Mouse (Mus musculus): ENCODE data around the gene Glis2. TPM values are rescaled to one million over a fixed set of nuclear protein-coding genes. Genes with fewer than 3 reads are reported as not detected.
"Not testable (repeated sequence)": the region's sequence is repeated elsewhere in the genome, so short reads cannot be mapped to it uniquely, and the experiment has no call there.

Gene Glis2
- polyA plus RNA-seq, 1 experiment, result 29.6 TPM

- Histone ChIP-seq H3K4me2 (ENCODE audit: low read depth) (no peak overlapping the region), H3K4me3 (no peak overlapping the region), H3K79me2 (ENCODE audit: control insufficient read depth, insufficient read depth) (no peaks in the 10 kb centered on the region), H3ac (ENCODE audit: control insufficient read depth, insufficient read length) (no peak overlapping the region), H3K36me3 (ENCODE audit: control insufficient read depth, insufficient read depth) (no peaks in the 10 kb centered on the region), H3K27me3 (ENCODE audit: control insufficient read depth, insufficient read depth, insufficient read length) (no peaks in the 10 kb centered on the region)
- no peak for TF ChIP-seq REST (IDR thresholded peaks at IDR 0.05; ENCODE audit: insufficient read depth, insufficient read length)
- TF ChIP-seq MAX (IDR thresholded peaks at IDR 0.05; ENCODE audit: low read depth), result no peak
- TF ChIP-seq CEBPB (IDR thresholded peaks at IDR 0.05; ENCODE audit: insufficient read depth, poor library complexity, severe bottlenecking), result no peak
- TF ChIP-seq TCF12 (IDR thresholded peaks at IDR 0.05; ENCODE audit: insufficient read depth, poor library complexity, severe bottlenecking), result no peak
- TF ChIP-seq USF1 (IDR thresholded peaks at IDR 0.05; ENCODE audit: low read depth), result no peak
- TF ChIP-seq POLR2AphosphoS2 (IDR thresholded peaks at IDR 0.05; ENCODE audit: insufficient read length, low read depth), result no peak
- TF ChIP-seq TCF3 (IDR thresholded peaks at IDR 0.05; ENCODE audit: insufficient read length, low read depth), result no peak
- no peak for TF ChIP-seq MYOD1 (IDR thresholded peaks at IDR 0.05; ENCODE audit: control insufficient read depth in 1 of 3, insufficient read length in 2 of 3, low read depth in 2 of 3)
- TF ChIP-seq MYOG (IDR thresholded peaks at IDR 0.05; ENCODE audit: control insufficient read depth in 1 of 3, insufficient read depth in 1 of 3, insufficient read length in 2 of 3, low read depth in 2 of 3), result no peak
- no peak for TF ChIP-seq POLR2A (IDR thresholded peaks at IDR 0.05; ENCODE audit: insufficient read length, low read depth)
- no peak for TF ChIP-seq E2F4 (IDR thresholded peaks at IDR 0.05; ENCODE audit: insufficient read depth)
- no peak for TF ChIP-seq SRF (IDR thresholded peaks at IDR 0.05; ENCODE audit: control insufficient read depth, insufficient read length, low read depth)
Measured at GRCm38 (mm10) chr16:4576038-4576437, 18.5 kb upstream of the Glis2 start.

DNA sequence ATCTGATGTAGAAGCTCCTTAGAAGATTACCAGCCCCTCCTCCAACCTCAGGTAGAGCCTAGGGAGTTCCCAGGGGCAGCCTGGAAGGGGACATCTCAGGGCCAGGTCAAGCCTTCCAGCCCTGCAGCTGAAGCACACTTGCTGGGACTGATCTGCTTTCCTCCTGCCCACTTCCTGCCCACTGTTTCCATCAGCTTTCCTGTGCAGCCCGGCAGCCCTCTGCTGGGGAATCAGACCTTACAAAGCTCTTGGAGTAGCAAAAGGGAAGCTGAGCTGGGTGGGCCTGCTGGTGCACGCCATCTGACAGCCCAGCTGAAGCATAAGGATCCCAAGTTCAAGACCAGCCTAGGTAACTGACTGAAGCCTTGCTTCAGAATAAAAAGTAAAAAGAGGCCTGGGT is 17.6 kb upstream of the Glis2 start:
- no peak for TF ChIP-seq MYOG (IDR thresholded peaks at IDR 0.05; ENCODE audit: control insufficient read depth in 1 of 3, insufficient read depth in 1 of 3, insufficient read length in 2 of 3, low read depth in 2 of 3)
- no peak for TF ChIP-seq E2F4 (IDR thresholded peaks at IDR 0.05; ENCODE audit: insufficient read depth)
- no peak for TF ChIP-seq CEBPB (IDR thresholded peaks at IDR 0.05; ENCODE audit: insufficient read depth, poor library complexity, severe bottlenecking)
- TF ChIP-seq SRF (IDR thresholded peaks at IDR 0.05; ENCODE audit: control insufficient read depth, insufficient read length, low read depth), result no peak
- TF ChIP-seq POLR2AphosphoS2 (IDR thresholded peaks at IDR 0.05; ENCODE audit: insufficient read length, low read depth), result no peak
- TF ChIP-seq MYOD1 (IDR thresholded peaks at IDR 0.05; ENCODE audit: control insufficient read depth in 1 of 3, insufficient read length in 2 of 3, low read depth in 2 of 3), result no peak
- TF ChIP-seq TCF3 (IDR thresholded peaks at IDR 0.05; ENCODE audit: insufficient read length, low read depth), result no peak
- TF ChIP-seq MAX (IDR thresholded peaks at IDR 0.05; ENCODE audit: low read depth), result no peak
- TF ChIP-seq POLR2A (IDR thresholded peaks at IDR 0.05; ENCODE audit: insufficient read length, low read depth), result no peak
- no peak for TF ChIP-seq TCF12 (IDR thresholded peaks at IDR 0.05; ENCODE audit: insufficient read depth, poor library complexity, severe bottlenecking)
- no peak for TF ChIP-seq USF1 (IDR thresholded peaks at IDR 0.05; ENCODE audit: low read depth)
- TF ChIP-seq REST (IDR thresholded peaks at IDR 0.05; ENCODE audit: insufficient read depth, insufficient read length), result no peak
- Histone ChIP-seq H3K27me3 (ENCODE audit: control insufficient read depth, insufficient read depth, insufficient read length) (no peaks in the 10 kb centered on the region), H3K4me2 (ENCODE audit: low read depth) (no peak overlapping the region), H3K36me3 (ENCODE audit: control insufficient read depth, insufficient read depth) (no peaks in the 10 kb centered on the region), H3ac (ENCODE audit: control insufficient read depth, insufficient read length) (no peak overlapping the region), H3K79me2 (ENCODE audit: control insufficient read depth, insufficient read depth) (no peaks in the 10 kb centered on the region), H3K4me3 (no peak overlapping the region)

GRCm38 (mm10) chr16:4578630-4579029 is 15.9 kb upstream of the Glis2 start:
- Histone ChIP-seq H3ac (ENCODE audit: control insufficient read depth, insufficient read length) (no peak overlapping the region), H3K79me2 (ENCODE audit: control insufficient read depth, insufficient read depth) (no peaks in the 10 kb centered on the region), H3K4me2 (ENCODE audit: low read depth) (no peak overlapping the region), H3K27me3 (ENCODE audit: control insufficient read depth, insufficient read depth, insufficient read length) (no peaks in the 10 kb centered on the region), H3K4me3 (no peak overlapping the region), H3K36me3 (ENCODE audit: control insufficient read depth, insufficient read depth) (no peaks in the 10 kb centered on the region)
- TF ChIP-seq REST (IDR thresholded peaks at IDR 0.05; ENCODE audit: insufficient read depth, insufficient read length), result no peak
- TF ChIP-seq E2F4 (IDR thresholded peaks at IDR 0.05; ENCODE audit: insufficient read depth), result no peak
- no peak for TF ChIP-seq MYOG (IDR thresholded peaks at IDR 0.05; ENCODE audit: control insufficient read depth in 1 of 3, insufficient read depth in 1 of 3, insufficient read length in 2 of 3, low read depth in 2 of 3)
- no peak for TF ChIP-seq POLR2AphosphoS2 (IDR thresholded peaks at IDR 0.05; ENCODE audit: insufficient read length, low read depth)

DNA sequence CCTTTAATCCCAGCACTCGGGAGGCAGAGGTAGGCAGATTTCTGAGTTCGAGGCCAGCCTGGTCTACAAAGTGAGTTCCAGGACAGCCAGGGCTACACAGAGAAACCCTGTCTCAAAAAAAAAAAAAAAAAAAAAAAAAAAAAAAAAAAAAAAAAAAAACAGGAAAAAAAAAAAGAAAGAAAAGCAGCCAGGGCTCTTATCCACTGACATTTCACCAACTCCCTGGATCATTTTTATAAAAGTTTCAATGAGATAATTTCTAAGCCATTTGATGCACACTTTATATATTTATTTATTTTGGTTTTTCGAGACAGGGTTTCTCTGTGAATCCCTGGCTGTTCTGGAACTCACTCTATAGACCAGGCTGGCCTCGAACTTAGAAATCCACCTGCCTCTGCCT is 13.3 kb upstream of the Glis2 start:
- not testable (repeated sequence) for H3K4me2 ChIP-seq (ENCODE audit: low read depth); H3K36me3 ChIP-seq (ENCODE audit: control insufficient read depth, insufficient read depth); H3K4me3 ChIP-seq; H3ac ChIP-seq (ENCODE audit: control insufficient read depth, insufficient read length); H3K79me2 ChIP-seq (ENCODE audit: control insufficient read depth, insufficient read depth); H3K27me3 ChIP-seq (ENCODE audit: control insufficient read depth, insufficient read depth, insufficient read length)

GRCm38 (mm10) chr16:4583807-4584206 is 10.7 kb upstream of the Glis2 start:
- Histone ChIP-seq H3K36me3 (ENCODE audit: control insufficient read depth, insufficient read depth) (no peaks in the 10 kb centered on the region), H3K4me2 (ENCODE audit: low read depth) (no peak overlapping the region), H3K27me3 (ENCODE audit: control insufficient read depth, insufficient read depth, insufficient read length) (no peaks in the 10 kb centered on the region), H3K79me2 (ENCODE audit: control insufficient read depth, insufficient read depth) (no peaks in the 10 kb centered on the region), H3K4me3 (no peak overlapping the region), H3ac (ENCODE audit: control insufficient read depth, insufficient read length) (no peak overlapping the region)
- TF ChIP-seq E2F4 (IDR thresholded peaks at IDR 0.05; ENCODE audit: insufficient read depth) (no peak), MYOG (IDR thresholded peaks at IDR 0.05; ENCODE audit: control insufficient read depth in 1 of 3, insufficient read depth in 1 of 3, insufficient read length in 2 of 3, low read depth in 2 of 3) (no peak), USF1 (IDR thresholded peaks at IDR 0.05; ENCODE audit: low read depth) (no peak), TCF12 (IDR thresholded peaks at IDR 0.05; ENCODE audit: insufficient read depth, poor library complexity, severe bottlenecking) (no peak), REST (IDR thresholded peaks at IDR 0.05; ENCODE audit: insufficient read depth, insufficient read length) (no peak), MAX (IDR thresholded peaks at IDR 0.05; ENCODE audit: low read depth) (no peak), CEBPB (IDR thresholded peaks at IDR 0.05; ENCODE audit: insufficient read depth, poor library complexity, severe bottlenecking) (no peak), MYOD1 (IDR thresholded peaks at IDR 0.05; ENCODE audit: control insufficient read depth in 1 of 3, insufficient read length in 2 of 3, low read depth in 2 of 3) (no peak), POLR2A (IDR thresholded peaks at IDR 0.05; ENCODE audit: insufficient read length, low read depth) (no peak), POLR2AphosphoS2 (IDR thresholded peaks at IDR 0.05; ENCODE audit: insufficient read length, low read depth) (no peak), SRF (IDR thresholded peaks at IDR 0.05; ENCODE audit: control insufficient read depth, insufficient read length, low read depth) (no peak), TCF3 (IDR thresholded peaks at IDR 0.05; ENCODE audit: insufficient read length, low read depth) (no peak)

Measured in myocyte (in vitro differentiated cells).